Comparison of ENCODE assay signal across 8 mouse cellular contexts in genomic region chr1:167001174-167001843, GRCm38 (mm10). TPM values are rescaled to one million over a fixed set of nuclear protein-coding genes. Genes with fewer than 3 reads are reported as not detected.
DNase-seq lines count a peak whose midpoint lies in the region; ATAC-seq lines count a peak whose summit lies in the region.

Fam78b (plus strand) TSS chr1:167001417.

- peak within 1 kb of the TSS; percentile 95 for H3K4me2 ChIP-seq in forebrain, embryonic 11.5 days (ENCODE audit: low read depth, low read length, severe bottlenecking)
- peak within 1 kb of the TSS; percentile 83 for H3K4me2 ChIP-seq in hindbrain, embryonic 16.5 days (ENCODE audit: low read length)

- peaks cover 17% of the 10 kb centered on the region for H3K27me3 ChIP-seq in forebrain, embryonic 11.5 days (ENCODE audit: control insufficient read depth, insufficient read depth, low read length)
- no peaks in the 10 kb centered on the region for H3K27me3 ChIP-seq in hindbrain, embryonic 16.5 days (replicated peaks; ENCODE audit: control insufficient read depth, insufficient read depth, low read length)
- H3K27me3 ChIP-seq in limb, embryonic 10.5 days (ENCODE audit: low read depth, poor library complexity, severe bottlenecking), result peaks cover 34% of the 10 kb centered on the region

- no peaks in the 10 kb centered on the region for H3K36me3 ChIP-seq in forebrain, embryonic 11.5 days (ENCODE audit: control insufficient read depth, insufficient read depth, low read length)
- H3K36me3 ChIP-seq in hindbrain, embryonic 16.5 days (ENCODE audit: control insufficient read depth, insufficient read depth, low read length), result no peaks in the 10 kb centered on the region
- no peaks in the 10 kb centered on the region for H3K36me3 ChIP-seq in limb, embryonic 10.5 days

- 0 out of 2 replicates have a peak, but pooled peaks cover 4% of the 10 kb centered on the region for H3K4me1 ChIP-seq in forebrain, embryonic 11.5 days (replicated peaks; ENCODE audit: control insufficient read depth, insufficient read depth, low read length)
- H3K4me1 ChIP-seq in hindbrain, embryonic 16.5 days (ENCODE audit: control insufficient read depth, insufficient read depth, low read depth, low read length), result peaks cover 18% of the 10 kb centered on the region
- H3K4me1 ChIP-seq in limb, embryonic 10.5 days, result peaks cover 27% of the 10 kb centered on the region

- under 1% methylated on average over 75 of the region's 85 CpGs for WGBS in forebrain, embryonic 11.5 days
- WGBS in hindbrain, embryonic 16.5 days, result under 1% methylated on average over 58 of the region's 85 CpGs
- 2% methylated on average over 68 of the region's 85 CpGs for WGBS in limb, embryonic 10.5 days

- ATAC-seq in forebrain, embryonic 11.5 days (replicated peaks; ENCODE audit: low FRiP score), result peak; percentile 81
- peak; percentile 77 for ATAC-seq in hindbrain, embryonic 16.5 days

- no peaks in the 10 kb centered on the region for H3K9me3 ChIP-seq in forebrain, embryonic 11.5 days (ENCODE audit: control insufficient read depth, low read length)
- no peaks in the 10 kb centered on the region for H3K9me3 ChIP-seq in hindbrain, embryonic 16.5 days (ENCODE audit: control insufficient read depth, low read length)
- no peaks in the 10 kb centered on the region for H3K9me3 ChIP-seq in limb, embryonic 10.5 days (replicated peaks)

- peak within 1 kb of the TSS; percentile 65 for H3K27ac ChIP-seq in forebrain, embryonic 11.5 days (ENCODE audit: low read depth, low read length)
- peak within 1 kb of the TSS; percentile 95 for H3K27ac ChIP-seq in hindbrain, embryonic 16.5 days (ENCODE audit: low read depth, low read length)
- H3K27ac ChIP-seq in limb, embryonic 10.5 days, result peak within 1 kb of the TSS; percentile 93

- H3K4me3 ChIP-seq in forebrain, embryonic 11.5 days (ENCODE audit: low read depth, low read length), result peak within 1 kb of the TSS; percentile 86
- H3K4me3 ChIP-seq in hindbrain, embryonic 16.5 days (ENCODE audit: low read length), result peak within 1 kb of the TSS; percentile 88
- peak within 1 kb of the TSS; percentile 88 for H3K4me3 ChIP-seq in limb, embryonic 10.5 days

- H3K9ac ChIP-seq in forebrain, embryonic 11.5 days (ENCODE audit: low read length), result peak within 1 kb of the TSS; percentile 83
- peak within 1 kb of the TSS; percentile 96 for H3K9ac ChIP-seq in hindbrain, embryonic 16.5 days (ENCODE audit: low read depth, low read length)

- peak; percentile 46 for DNase-seq in embryo, embryonic 10 days (ENCODE audit: low spot score)
- no peak for DNase-seq in embryo, embryonic 9.5 days (ENCODE audit: extremely low spot score)
- DNase-seq in adrenal gland, postnatal 36 days, result peak; percentile 34 to 56
- peak; percentile 79 for DNase-seq in forebrain, embryonic 11.5 days (ENCODE audit: low spot score)
- no peak for DNase-seq in limb, embryonic 10.5 days (ENCODE audit: low spot score)
- DNase-seq in neural tube, embryonic 10.5 days (ENCODE audit: extremely low spot score, low spot score), result peak; percentile 65
- peak; percentile 6 to 7 for DNase-seq in thymus, postnatal 10 days (ENCODE audit: low spot score in 2 of 2)

RNA-seq across cellular contexts. Expression of gene Fam78b, which starts in this region (rescaled TPM):
- 10 to 100 TPM in 1 of 2 experiments, 1 to 10 TPM in 1; 5.8 to 14.1 TPM for total RNA-seq in adrenal gland, postnatal 36 days (2021)
- 4.5 and 6.3 TPM in 2 replicates for polyA plus RNA-seq in forebrain, embryonic 11.5 days (2014; fragmentation: Nextera tagmentation; extraction: Ambion mirVana)
- 5.1 and 7.2 TPM in 2 replicates for polyA plus RNA-seq in hindbrain, embryonic 16.5 days (2015; fragmentation: Nextera tagmentation; extraction: Ambion mirVana)
- 0.31 and 0.74 TPM in 2 replicates for polyA plus RNA-seq in limb, embryonic 10.5 days (2016; fragmentation: Nextera tagmentation; extraction: Ambion mirVana)

Comparison
In these comparisons a context has a peak if more than half of its experiments do, and no peak if none do; other contexts are left out.
1. DNase-seq: peak in embryo, embryonic 10 days (single experiment), adrenal gland, postnatal 36 days (2 of 2), forebrain, embryonic 11.5 days (single experiment), neural tube, embryonic 10.5 days (single experiment) and thymus, postnatal 10 days (2 of 2); none in embryo, embryonic 9.5 days (single experiment) and limb, embryonic 10.5 days (single experiment).
2. Peak in every context shown above with its lines, with median percentiles within 50 percentile points of each other: H3K27ac ChIP-seq and H3K4me3 ChIP-seq.